Mouse (Mus musculus): ENCODE measurements around the gene Ralgapa1.
"Not testable (repeated sequence)": the region's sequence is repeated elsewhere in the genome, so short reads cannot be mapped to it uniquely, and the experiment has no call there.

Gene Ralgapa1

GRCm38 (mm10) chr12:55599639-55600502 lies 221.1 kb downstream of the Ralgapa1 start:
- DNase-seq (ENCODE audit: low spot score in 2 of 2) = peak in 1 of 2 experiments; percentile 16

- no peak for DNase-seq (ENCODE audit: low spot score in 2 of 2)
Observed at GRCm38 (mm10) chr12:55598887-55599561, 221.9 kb downstream of the Ralgapa1 start, which contains the start of gene Insm2. Gene Insm2, plus strand, starts transcription at chr12:55599427.

GRCm38 (mm10) chr12:55598537-55598886 lies 222.5 kb downstream of the Ralgapa1 start:
- no peak for DNase-seq (ENCODE audit: low spot score in 2 of 2)

DNA sequence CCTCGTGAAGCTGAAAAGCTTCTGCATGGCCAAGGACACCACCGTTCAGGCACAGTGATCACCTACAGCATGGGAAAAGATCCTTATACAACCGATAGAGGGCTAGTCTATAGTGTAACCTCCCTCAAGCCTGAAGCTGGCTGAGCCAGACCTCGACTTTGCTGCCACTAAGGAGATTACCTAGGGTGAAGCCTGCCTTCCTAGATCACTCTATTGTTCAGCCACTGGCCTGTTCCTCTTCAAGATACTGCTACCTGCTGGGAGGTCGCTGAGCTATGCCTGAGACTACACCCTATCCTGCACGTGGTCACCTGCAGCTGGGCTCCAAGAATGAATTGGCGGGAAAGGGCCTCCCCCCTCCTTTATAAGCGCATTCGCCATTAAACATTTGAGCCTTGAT lies 234.0 kb downstream of the Ralgapa1 start:
- DNase-seq (ENCODE audit: low spot score in 2 of 2) = not testable (repeated sequence)

DNA sequence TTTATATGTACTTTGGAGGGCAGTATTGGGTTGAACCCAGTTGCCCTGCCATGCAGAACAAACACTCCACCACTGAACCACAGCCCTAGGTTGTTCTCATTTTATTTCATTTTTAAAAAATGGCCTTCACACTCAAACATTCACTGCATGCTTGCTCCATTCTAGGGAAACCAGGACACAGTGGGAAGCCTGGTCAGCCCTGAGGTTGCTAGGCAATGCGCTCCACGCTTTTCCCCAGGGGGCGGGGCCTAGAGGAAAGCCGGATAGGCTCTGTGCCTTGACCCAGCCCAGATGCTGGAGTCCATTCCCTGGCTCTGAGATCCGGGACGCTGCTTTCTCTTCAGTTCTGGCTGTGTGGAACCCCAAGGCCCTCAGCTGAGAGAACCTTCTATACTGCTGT lies 247.2 kb downstream of the Ralgapa1 start:
- no peak for DNase-seq (ENCODE audit: low spot score in 2 of 2)

DNA sequence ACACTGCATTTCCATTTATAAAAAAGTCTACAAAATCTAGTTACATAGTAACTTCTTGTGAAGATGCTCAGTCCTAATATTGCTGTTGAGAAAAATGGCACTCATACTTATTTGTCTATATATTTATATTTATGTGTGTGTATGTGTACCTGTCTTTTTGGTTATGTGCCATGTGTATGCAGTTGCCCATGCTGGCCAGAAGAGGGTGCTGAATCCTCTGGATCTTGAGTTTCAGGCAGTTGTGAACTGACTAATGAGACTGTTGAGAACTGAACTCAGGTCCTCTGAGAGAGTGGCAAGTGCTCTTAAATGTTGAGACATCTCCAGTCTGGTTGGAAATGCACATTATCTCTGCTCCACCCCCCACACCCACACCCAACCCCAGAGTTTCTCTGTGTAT lies 247.9 kb downstream of the Ralgapa1 start:
- DNase-seq (ENCODE audit: low spot score in 2 of 2) = no peak

- DNase-seq (ENCODE audit: low spot score in 2 of 2) = no peak
Observed at GRCm38 (mm10) chr12:55571661-55572060, 249.3 kb downstream of the Ralgapa1 start.

- DNase-seq (ENCODE audit: low spot score in 2 of 2) = no peak
Observed at GRCm38 (mm10) chr12:55571181-55571580, 249.8 kb downstream of the Ralgapa1 start.

DNA sequence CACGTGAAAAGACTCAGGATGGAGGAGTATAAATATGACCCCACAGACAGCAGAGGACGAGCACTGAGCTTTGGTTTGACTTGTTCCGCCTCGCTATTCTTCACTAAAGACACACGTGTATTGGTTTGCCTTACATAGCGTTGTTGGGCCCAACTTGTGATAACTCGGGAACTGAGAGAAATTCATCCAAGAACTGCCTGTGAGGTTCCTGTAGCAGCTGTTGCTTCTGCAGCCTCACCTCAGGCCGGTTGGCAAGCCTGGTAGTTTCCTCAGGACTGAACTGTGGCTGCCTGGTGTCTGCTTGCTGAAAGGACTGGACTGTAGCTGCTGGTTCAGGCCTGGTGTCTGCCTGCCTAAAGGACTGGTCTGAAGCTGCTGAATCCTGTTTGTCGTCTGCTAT lies 250.3 kb downstream of the Ralgapa1 start:
- no peak for DNase-seq (ENCODE audit: low spot score in 2 of 2)

GRCm38 (mm10) chr12:55569676-55570075 lies 251.3 kb downstream of the Ralgapa1 start:
- no peak for DNase-seq (ENCODE audit: low spot score in 2 of 2)

GRCm38 (mm10) chr12:55568466-55568865 lies 252.5 kb downstream of the Ralgapa1 start:
- no peak for DNase-seq (ENCODE audit: low spot score in 2 of 2)

- DNase-seq (ENCODE audit: low spot score in 2 of 2) = no peak
Observed at GRCm38 (mm10) chr12:55566837-55567236, 254.1 kb downstream of the Ralgapa1 start.

DNA sequence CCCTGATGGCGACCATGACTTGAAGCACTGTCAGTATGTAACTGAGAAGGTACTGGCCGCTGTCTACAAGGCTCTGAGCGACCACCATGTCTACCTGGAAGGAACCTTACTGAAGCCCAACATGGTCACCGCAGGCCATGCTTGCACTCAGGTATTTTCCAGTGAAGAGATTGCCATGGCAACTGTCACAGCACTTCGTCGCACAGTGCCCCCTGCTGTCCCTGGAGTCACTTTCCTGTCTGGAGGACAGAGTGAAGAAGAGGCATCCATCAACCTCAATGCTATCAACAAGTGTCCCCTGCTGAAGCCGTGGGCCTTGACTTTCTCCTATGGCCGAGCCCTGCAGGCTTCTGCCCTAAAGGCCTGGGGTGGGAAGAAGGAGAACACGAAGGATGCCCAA lies 255.1 kb downstream of the Ralgapa1 start:
- no peak for DNase-seq (ENCODE audit: low spot score in 2 of 2)

DNA sequence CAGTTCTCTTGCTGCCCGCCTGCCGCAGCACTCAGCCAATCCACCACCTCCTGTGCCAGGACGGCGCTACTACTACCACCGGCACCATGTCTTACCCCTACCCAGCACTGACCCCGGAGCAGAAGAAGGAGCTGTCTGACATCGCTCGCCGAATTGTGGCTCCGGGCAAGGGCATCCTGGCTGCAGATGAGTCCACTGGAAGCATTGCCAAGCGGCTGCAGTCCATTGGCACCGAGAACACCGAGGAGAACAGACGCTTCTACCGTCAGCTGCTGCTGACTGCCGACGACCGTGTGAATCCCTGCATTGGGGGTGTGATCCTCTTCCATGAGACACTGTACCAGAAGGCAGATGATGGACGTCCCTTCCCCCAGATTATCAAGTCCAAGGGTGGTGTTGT lies 255.8 kb downstream of the Ralgapa1 start, which contains the start of gene Aldoart2:
Aldoart2 (plus strand) TSS at position 34 of the 400 bp plus-strand sequence.
- no peak for DNase-seq (ENCODE audit: low spot score in 2 of 2)

GRCm38 (mm10) chr12:55564187-55564963 lies 256.6 kb downstream of the Ralgapa1 start:
- no peak for DNase-seq (ENCODE audit: low spot score in 2 of 2)

DNA sequence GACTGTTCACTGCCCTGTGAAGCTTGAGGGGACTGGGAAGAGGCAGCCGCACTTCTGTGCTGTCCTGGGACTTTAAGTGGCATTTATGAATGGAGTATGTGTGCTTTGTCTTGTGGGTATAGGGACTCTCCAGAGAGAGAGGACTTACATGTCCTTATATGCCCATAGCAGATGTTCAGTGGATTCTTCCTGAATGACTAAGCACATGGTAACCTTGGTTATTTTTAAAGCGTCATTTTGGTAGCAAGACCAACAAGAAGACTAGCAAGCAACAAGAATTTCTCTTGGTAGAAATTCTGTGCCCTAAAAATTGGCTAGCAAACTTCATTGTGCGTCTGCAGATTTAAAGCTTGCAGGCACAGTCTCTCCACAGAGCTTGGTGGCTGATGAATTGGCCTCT lies 257.2 kb downstream of the Ralgapa1 start:
- no peak for DNase-seq (ENCODE audit: low spot score in 2 of 2)

- DNase-seq (ENCODE audit: low spot score in 2 of 2) = no peak
Observed at GRCm38 (mm10) chr12:55560025-55560690, 260.8 kb downstream of the Ralgapa1 start.

- DNase-seq (ENCODE audit: low spot score in 2 of 2) = no peak
Observed at GRCm38 (mm10) chr12:55559184-55559855, 261.6 kb downstream of the Ralgapa1 start.

GRCm38 (mm10) chr12:55557866-55558265 lies 263.1 kb downstream of the Ralgapa1 start:
- DNase-seq (ENCODE audit: low spot score in 2 of 2) = no peak

DNA sequence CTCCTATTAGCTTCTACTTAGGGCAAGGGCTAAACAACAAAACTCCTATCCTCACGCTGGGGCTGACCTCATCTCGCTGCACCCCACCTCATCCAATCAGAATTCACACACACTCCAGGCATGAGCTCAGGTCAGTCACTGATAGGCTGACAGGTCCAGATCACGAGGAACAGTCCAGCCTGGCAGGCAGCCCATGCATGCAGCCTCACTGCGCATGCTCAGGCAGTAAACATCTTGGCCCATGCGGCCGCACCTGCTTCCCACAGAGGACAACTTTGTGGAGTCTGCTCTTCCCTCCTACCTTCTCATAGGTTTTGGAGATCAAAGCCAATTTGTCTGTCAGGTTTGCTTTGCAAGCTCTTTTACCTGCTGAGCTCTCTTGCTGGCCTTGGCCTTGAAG lies 266.1 kb downstream of the Ralgapa1 start:
- not testable (repeated sequence) for DNase-seq (ENCODE audit: low spot score in 2 of 2)

Measured in frontal cortex, postnatal 25 days (tissue).